In genomic region chr14:7819446-7819845, GRCm38 (mm10) we compare ENCODE assay signal across 8 mouse cellular contexts. TPM values are rescaled to one million over a fixed set of nuclear protein-coding genes. Genes with fewer than 3 reads are reported as not detected.
DNase-seq lines count a peak whose midpoint lies in the region; ATAC-seq and TF ChIP-seq lines count a peak whose summit lies in the region.

No protein-coding gene starts in this region.

- no peak overlapping the region for H3K27ac ChIP-seq in cerebellum, adult 2 months (ENCODE audit: insufficient read depth, low read length)
- peak overlapping the region; percentile 89; the same call in 1 of the 2 replicates for H3K27ac ChIP-seq in forebrain, embryonic 10.5 days
- H3K27ac ChIP-seq in intestine, embryonic 14.5 days (ENCODE audit: low read depth): no peak overlapping the region
- no peak overlapping the region; the same call in 1 of the 2 replicates for H3K27ac ChIP-seq in lung, embryonic 16.5 days (ENCODE audit: low read length)

- peaks cover 6% of the 10 kb centered on the region for H3K36me3 ChIP-seq in forebrain, embryonic 10.5 days (replicated peaks)
- H3K36me3 ChIP-seq in intestine, embryonic 14.5 days (ENCODE audit: control insufficient read depth, insufficient read depth, low read length): no peaks in the 10 kb centered on the region
- no peaks in the 10 kb centered on the region for H3K36me3 ChIP-seq in lung, embryonic 16.5 days (ENCODE audit: control insufficient read depth, insufficient read depth, low read length)

- no peak for TF ChIP-seq POLR2A in cerebellum, adult 2 months (IDR thresholded peaks at IDR 0.05; ENCODE audit: borderline replicate concordance, insufficient read depth, low read length)

- peak overlapping the region; percentile 90 for H3K4me2 ChIP-seq in intestine, embryonic 14.5 days (ENCODE audit: low read length)
- peak overlapping the region; percentile 72 for H3K4me2 ChIP-seq in lung, embryonic 16.5 days (ENCODE audit: low read depth, low read length)

- no peaks in the 10 kb centered on the region for H3K27me3 ChIP-seq in cerebellum, adult 2 months (ENCODE audit: control insufficient read depth, insufficient read depth, low read length)
- H3K27me3 ChIP-seq in forebrain, embryonic 10.5 days (ENCODE audit: poor library complexity, severe bottlenecking): no peaks in the 10 kb centered on the region
- H3K27me3 ChIP-seq in intestine, embryonic 14.5 days (replicated peaks; ENCODE audit: control insufficient read depth, insufficient read depth, low read length): no peaks in the 10 kb centered on the region
- H3K27me3 ChIP-seq in lung, embryonic 16.5 days (ENCODE audit: control insufficient read depth, insufficient read depth, low read depth, low read length): no peaks in the 10 kb centered on the region

- no peak overlapping the region for H3K9ac ChIP-seq in intestine, embryonic 14.5 days (ENCODE audit: low read length)
- peak overlapping the region; percentile 55 for H3K9ac ChIP-seq in lung, embryonic 16.5 days (ENCODE audit: low read length)

- no peak for DNase-seq in cerebellum, adult 2 months
- no peak for DNase-seq in forebrain, embryonic 10.5 days (ENCODE audit: extremely low spot score, low spot score)
- no peak for DNase-seq in intestine, embryonic 14.5 days (ENCODE audit: low spot score)
- DNase-seq in urinary bladder, postnatal 4 days (ENCODE audit: low spot score in 2 of 2): no peak

- peaks cover 8% of the 10 kb centered on the region for H3K4me1 ChIP-seq in cerebellum, adult 2 months (ENCODE audit: control insufficient read depth, insufficient read depth, low read length)
- H3K4me1 ChIP-seq in forebrain, embryonic 10.5 days: peaks cover 61% of the 10 kb centered on the region
- peaks cover 29% of the 10 kb centered on the region for H3K4me1 ChIP-seq in intestine, embryonic 14.5 days (replicated peaks; ENCODE audit: control insufficient read depth, insufficient read depth, low read length)
- peaks cover 20% of the 10 kb centered on the region for H3K4me1 ChIP-seq in lung, embryonic 16.5 days (replicated peaks; ENCODE audit: control insufficient read depth, insufficient read depth, low read length)

- TF ChIP-seq CTCF in cerebellum, adult 2 months (IDR thresholded peaks at IDR 0.05; ENCODE audit: borderline replicate concordance, insufficient read depth, low read depth, low read length): no peak

- peak overlapping the region; percentile 62 for H3K4me3 ChIP-seq in cerebellum, adult 2 months (replicated peaks; ENCODE audit: insufficient read depth, low read depth, low read length)
- peak overlapping the region; percentile 78 for H3K4me3 ChIP-seq in forebrain, embryonic 10.5 days
- peak overlapping the region; percentile 74 for H3K4me3 ChIP-seq in intestine, embryonic 14.5 days (ENCODE audit: low read depth, low read length)
- H3K4me3 ChIP-seq in lung, embryonic 16.5 days (ENCODE audit: low read length): peak overlapping the region; percentile 62

- no peak for ATAC-seq in cerebellum, adult (ENCODE audit: insufficient number of reproducible peaks, low FRiP score, low TSS enrichment)
- no peak for ATAC-seq in intestine, embryonic 14.5 days (replicated peaks; ENCODE audit: low FRiP score, low TSS enrichment, low read depth)
- ATAC-seq in lung, embryonic 16.5 days (ENCODE audit: low read depth): no peak
- ATAC-seq in activated CD4-positive, CD25-positive, alpha-beta regulatory T cell, adult 4 months: no peak
- no peak for ATAC-seq in erythroblast, adult 5-6 weeks (replicated peaks; ENCODE audit: low FRiP score, poor library complexity, severe bottlenecking)

- WGBS in cerebellum, adult 2 months: 74% methylated on average over 5 of the region's 5 CpGs
- 80% methylated on average over 5 of the region's 5 CpGs for WGBS in forebrain, embryonic 10.5 days
- 56% methylated on average over 5 of the region's 5 CpGs for WGBS in intestine, embryonic 14.5 days
- 49% methylated on average over 5 of the region's 5 CpGs for WGBS in lung, embryonic 16.5 days

- no peaks in the 10 kb centered on the region for H3K9me3 ChIP-seq in forebrain, embryonic 10.5 days
- H3K9me3 ChIP-seq in intestine, embryonic 14.5 days (ENCODE audit: control insufficient read depth, low read length): no peaks in the 10 kb centered on the region
- no peaks in the 10 kb centered on the region for H3K9me3 ChIP-seq in lung, embryonic 16.5 days (ENCODE audit: control insufficient read depth, low read length)

RNA-seq across cellular contexts. Expression of gene Flnb, which starts 1.7 kb away (rescaled TPM):
- 32.7 and 33.0 TPM in 2 replicates for polyA plus RNA-seq in cerebellum, adult 2 months (2012; rRNA removed)
- 22.9 and 24.2 TPM in 2 replicates for polyA plus RNA-seq in forebrain, embryonic 10.5 days (2016; fragmentation: Nextera tagmentation; extraction: Ambion mirVana)
- polyA plus RNA-seq in intestine, embryonic 14.5 days (2014; fragmentation: Nextera tagmentation; extraction: Ambion mirVana): 26.7 and 26.8 TPM in 2 replicates
- 15.2 and 16.0 TPM in 2 replicates for polyA plus RNA-seq in lung, embryonic 16.5 days (2015; fragmentation: Nextera tagmentation; extraction: Ambion mirVana)
- polyA plus RNA-seq in activated CD4-positive, CD25-positive, alpha-beta regulatory T cell, adult 4 months (2017; shearing (Covaris generic)): 1 to 10 TPM; 5.1 to 6.6 TPM
- 2.7 and 3.8 TPM in 2 replicates for total RNA-seq in erythroblast, adult 5-6 weeks (2015; ENCODE audit: low replicate concordance)
- 2.0 and 2.2 TPM in 2 replicates for total RNA-seq in erythroblast, adult 5-6 weeks (2017; ENCODE audit: low replicate concordance)

RNA-seq across cellular contexts. Expression of gene Gm26661, which starts 28.1 kb away (rescaled TPM):
- not detected in 2 replicates for polyA plus RNA-seq in cerebellum, adult 2 months (2012; rRNA removed)
- not detected in 2 replicates for polyA plus RNA-seq in forebrain, embryonic 10.5 days (2016; fragmentation: Nextera tagmentation; extraction: Ambion mirVana)
- not detected in 2 replicates for polyA plus RNA-seq in intestine, embryonic 14.5 days (2014; fragmentation: Nextera tagmentation; extraction: Ambion mirVana)
- polyA plus RNA-seq in lung, embryonic 16.5 days (2015; fragmentation: Nextera tagmentation; extraction: Ambion mirVana): not detected in 2 replicates
- polyA plus RNA-seq in activated CD4-positive, CD25-positive, alpha-beta regulatory T cell, adult 4 months (2017; shearing (Covaris generic)): not detected
- not detected in 2 replicates for total RNA-seq in erythroblast, adult 5-6 weeks (2015; ENCODE audit: low replicate concordance)
- total RNA-seq in erythroblast, adult 5-6 weeks (2017; ENCODE audit: low replicate concordance): not detected in 2 replicates
